Mouse (Mus musculus): Measurements from ENCODE around the gene Ccdc17. TPM values are rescaled to one million over a fixed set of nuclear protein-coding genes. Genes with fewer than 3 reads are reported as not detected.

Gene Ccdc17
- 1 to 10 TPM in 1 of 2 experiments, under 1 TPM in 1; 0.08 to 2.2 TPM for polyA plus RNA-seq (2012; fragmentation: generic; extraction: Trizol)

GRCm38 (mm10) chr4:116596379-116596778, at the start of gene Ccdc17:
Ccdc17 (plus strand) TSS chr4:116596654.

GRCm38 (mm10) chr4:116555413-116556300, 40.8 kb upstream of the Ccdc17 start, which contains the start of gene Tmem69:
Tmem69 (minus strand) TSS chr4:116555936.

GRCm38 (mm10) chr4:116557306-116558121, 38.9 kb upstream of the Ccdc17 start, which contains the start of gene Gpbp1l1:
Gpbp1l1 (plus strand) TSS chr4:116557658.

GRCm38 (mm10) chr4:116627722-116628662, 31.5 kb downstream of the Ccdc17 start, which contains the start of gene Nasp:
Nasp (minus strand) TSS chr4:116627941.

Other genes with a start within 250 kb of the Ccdc17 start
- gene Mast2, start 132.5 kb upstream of the Ccdc17 start, polyA plus RNA-seq (2012; fragmentation: generic; extraction: Trizol), result 10 to 100 TPM; 19.0 to 22.8 TPM
- 1 to 10 TPM in 1 of 2 experiments, under 1 TPM in 1; 0.43 to 3.4 TPM for gene Ipp, start 89.1 kb upstream of the Ccdc17 start, polyA plus RNA-seq (2012; fragmentation: generic; extraction: Trizol)
- gene Tmem69, start 40.7 kb upstream of the Ccdc17 start, polyA plus RNA-seq (2012; fragmentation: generic; extraction: Trizol), result 1 to 10 TPM in 1 of 2 experiments, under 1 TPM in 1; 0.77 to 4.4 TPM
- gene Gpbp1l1, start 39.0 kb upstream of the Ccdc17 start, polyA plus RNA-seq (2012; fragmentation: generic; extraction: Trizol), result 10 to 100 TPM in 1 of 2 experiments, under 1 TPM in 1; 0.90 to 13.5 TPM
- gene Nasp, start 31.3 kb downstream of the Ccdc17 start, polyA plus RNA-seq (2012; fragmentation: generic; extraction: Trizol), result 10 to 100 TPM; 10.6 to 16.2 TPM
- gene Akr1a1, start 55.0 kb downstream of the Ccdc17 start, polyA plus RNA-seq (2012; fragmentation: generic; extraction: Trizol), result 100 to 1,000 TPM; 640 to 782 TPM
- 100 to 1,000 TPM in 1 of 2 experiments, 10 to 100 TPM in 1; 55.3 to 368 TPM for gene Prdx1, start 88.9 kb downstream of the Ccdc17 start, polyA plus RNA-seq (2012; fragmentation: generic; extraction: Trizol)
- 1 to 10 TPM; 4.9 to 7.6 TPM for gene Mmachc, start 111.8 kb downstream of the Ccdc17 start, polyA plus RNA-seq (2012; fragmentation: generic; extraction: Trizol)
- 10 to 100 TPM; 18.1 to 28.4 TPM for gene Ccdc163, start 111.9 kb downstream of the Ccdc17 start, polyA plus RNA-seq (2012; fragmentation: generic; extraction: Trizol)
- gene Tesk2, start 124.3 kb downstream of the Ccdc17 start, polyA plus RNA-seq (2012; fragmentation: generic; extraction: Trizol), result 1 to 10 TPM; 1.2 to 4.8 TPM
- gene Toe1, start 211.0 kb downstream of the Ccdc17 start, polyA plus RNA-seq (2012; fragmentation: generic; extraction: Trizol), result 10 to 100 TPM in 1 of 2 experiments, 1 to 10 TPM in 1; 5.7 to 18.4 TPM
- 1 to 10 TPM; 5.3 to 5.8 TPM for gene Mutyh, start 211.1 kb downstream of the Ccdc17 start, polyA plus RNA-seq (2012; fragmentation: generic; extraction: Trizol)
- gene Hpdl, start 225.1 kb downstream of the Ccdc17 start, polyA plus RNA-seq (2012; fragmentation: generic; extraction: Trizol), result 1 to 10 TPM in 1 of 2 experiments, under 1 TPM in 1; 0.70 to 1.7 TPM